13 mouse cellular contexts compared by ENCODE assay signal in genomic region chr4:8239699-8240098, GRCm38 (mm10). TPM values are rescaled to one million over a fixed set of nuclear protein-coding genes. Genes with fewer than 3 reads are reported as not detected.
DNase-seq lines count a peak whose midpoint lies in the region; ATAC-seq lines count a peak whose summit lies in the region.
"Had no signal": no experiment of that assay in that cellular context is flagged by ENCODE, and none has a peak within 500 bp of the region (broad histone marks: within the 10 kb centered on the region; RNA-seq: fewer than 3 reads in every experiment).

No protein-coding gene starts in this region.

- H3K9ac ChIP-seq in hindbrain, embryonic 14.5 days, result no peak overlapping the region
- no peak overlapping the region for H3K9ac ChIP-seq in hindbrain, embryonic 12.5 days
- H3K9ac ChIP-seq in liver, embryonic 11.5 days (ENCODE audit: low read depth, low read length), result no peak overlapping the region

- H3K9me3 ChIP-seq in hindbrain, embryonic 14.5 days (ENCODE audit: control insufficient read depth, low read length), result no peaks in the 10 kb centered on the region
- H3K9me3 ChIP-seq in hindbrain, embryonic 12.5 days (replicated peaks), result no peaks in the 10 kb centered on the region
- H3K9me3 ChIP-seq in liver, embryonic 11.5 days (ENCODE audit: control insufficient read depth, low read length), result no peaks in the 10 kb centered on the region

- H3K27ac ChIP-seq in hindbrain, embryonic 14.5 days, result no peak overlapping the region
- H3K27ac ChIP-seq in hindbrain, embryonic 12.5 days, result no peak overlapping the region
- H3K27ac ChIP-seq in liver, embryonic 11.5 days (ENCODE audit: low read depth, low read length), result no peak overlapping the region
- H3K27ac ChIP-seq: left cerebral cortex, adult 2 months had no signal

- WGBS in hindbrain, embryonic 14.5 days, result 66% methylated on average over 11 of the region's 11 CpGs
- 58% methylated on average over 11 of the region's 11 CpGs for WGBS in hindbrain, embryonic 12.5 days
- 57% methylated on average over 11 of the region's 11 CpGs for WGBS in liver, embryonic 11.5 days

- 0 out of 2 replicates have a peak, but pooled peaks cover 3% of the 10 kb centered on the region for H3K4me1 ChIP-seq in hindbrain, embryonic 14.5 days (replicated peaks; ENCODE audit: control insufficient read depth, insufficient read depth, low read length)
- H3K4me1 ChIP-seq in hindbrain, embryonic 12.5 days, result no peaks in the 10 kb centered on the region
- H3K4me1 ChIP-seq in liver, embryonic 11.5 days (replicated peaks; ENCODE audit: control insufficient read depth, insufficient read depth, low read length), result no peaks in the 10 kb centered on the region

- ATAC-seq in hindbrain, embryonic 14.5 days (ENCODE audit: low FRiP score), result no peak
- ATAC-seq in hindbrain, embryonic 12.5 days (ENCODE audit: low FRiP score), result no peak
- ATAC-seq in liver, embryonic 11.5 days (replicated peaks; ENCODE audit: low FRiP score), result peak; percentile 36; the same call in 1 of the 2 replicates
- no peak for ATAC-seq in megakaryocyte, adult 5-6 weeks (ENCODE audit: poor library complexity, severe bottlenecking)
- ATAC-seq: activated CD4-positive, CD25-positive, alpha-beta regulatory T cell, adult 4 months had no signal

- 0 out of 2 replicates have a peak, but pooled peaks cover 8% of the 10 kb centered on the region for H3K27me3 ChIP-seq in hindbrain, embryonic 14.5 days (ENCODE audit: control insufficient read depth, insufficient read depth, low read length)
- H3K27me3 ChIP-seq in hindbrain, embryonic 12.5 days, result peaks cover 11% of the 10 kb centered on the region; the same call in 1 of the 2 replicates
- H3K27me3 ChIP-seq in liver, embryonic 11.5 days (replicated peaks; ENCODE audit: control insufficient read depth, insufficient read depth, low read length), result peaks cover 4% of the 10 kb centered on the region; the same call in 1 of the 2 replicates

- peak overlapping the region; percentile 97; the same call in 1 of the 2 replicates for H3K4me2 ChIP-seq in hindbrain, embryonic 14.5 days (replicated peaks)
- no peak overlapping the region for H3K4me2 ChIP-seq in hindbrain, embryonic 12.5 days (replicated peaks)
- peak overlapping the region; percentile 97 for H3K4me2 ChIP-seq in liver, embryonic 11.5 days

- DNase-seq in hindbrain, embryonic 14.5 days (ENCODE audit: low spot score), result no peak
- peak; percentile 37 for DNase-seq in gonadal fat pad, adult 2 months (ENCODE audit: low read depth)
- no peak for DNase-seq in liver, embryonic 11.5 days (ENCODE audit: low spot score)
- peak; percentile 67 for DNase-seq in lung, postnatal 36 days
- no peak for DNase-seq in yolk sac, embryonic 10.5 days (ENCODE audit: low spot score)
- no peak for DNase-seq in frontal cortex, adult 2 months (ENCODE audit: extremely low spot score in 1 of 2, low spot score in 1 of 2)
- DNase-seq: cerebellum, postnatal 25 days; heart, postnatal 4 days had no signal

- H3K4me3 ChIP-seq in hindbrain, embryonic 14.5 days (replicated peaks; ENCODE audit: low read length), result no peak overlapping the region
- no peak overlapping the region for H3K4me3 ChIP-seq in hindbrain, embryonic 12.5 days
- H3K4me3 ChIP-seq in liver, embryonic 11.5 days (ENCODE audit: low read depth, low read length), result no peak overlapping the region; the same call in 1 of the 2 replicates

- no peaks in the 10 kb centered on the region for H3K36me3 ChIP-seq in hindbrain, embryonic 14.5 days (replicated peaks; ENCODE audit: control insufficient read depth, insufficient read depth)
- H3K36me3 ChIP-seq in hindbrain, embryonic 12.5 days, result no peaks in the 10 kb centered on the region
- H3K36me3 ChIP-seq in liver, embryonic 11.5 days (ENCODE audit: control insufficient read depth, insufficient read depth, low read length), result no peaks in the 10 kb centered on the region

RNA-seq across cellular contexts. Expression of gene Car8, which starts 0.9 kb away (rescaled TPM):
- polyA plus RNA-seq in hindbrain, embryonic 14.5 days (2014; fragmentation: Nextera tagmentation; extraction: Ambion mirVana), result 5.8 and 11.5 TPM in 2 replicates
- polyA plus RNA-seq in hindbrain, embryonic 12.5 days (2016; fragmentation: Nextera tagmentation; extraction: Ambion mirVana), result 1.7 and 1.9 TPM in 2 replicates
- polyA plus RNA-seq in gonadal fat pad, adult 2 months (2012; rRNA removed), result 0.07 and 0.11 TPM in 2 replicates
- 1.7 and 1.9 TPM in 2 replicates for polyA plus RNA-seq in liver, embryonic 11.5 days (2014; fragmentation: Nextera tagmentation; extraction: Ambion mirVana)
- total RNA-seq in megakaryocyte, adult 5-6 weeks (2015), result 0.27 TPM in 1 of 2 replicates, not detected in the other
- not detected in 2 replicates for total RNA-seq in megakaryocyte, adult 5-6 weeks (2017)
- 7.5 and 8.5 TPM in 2 replicates for polyA plus RNA-seq in frontal cortex, adult 2 months (2012; rRNA removed)
- total RNA-seq: megakaryocyte progenitor cell, adult 5-6 weeks had no signal
- polyA plus RNA-seq: activated CD4-positive, CD25-positive, alpha-beta regulatory T cell, adult 4 months had no signal

Comparison
In these comparisons a context has a peak if more than half of its experiments do, and no peak if none do; other contexts are left out.
1. DNase-seq: peak in gonadal fat pad, adult 2 months (single experiment) and lung, postnatal 36 days (single experiment); none in hindbrain, embryonic 14.5 days (single experiment), liver, embryonic 11.5 days (single experiment), yolk sac, embryonic 10.5 days (single experiment) and frontal cortex, adult 2 months (0 of 2).